Mouse (Mus musculus) adrenal gland, adult (tissue): ENCODE results near the gene Vash2.
"Not testable (repeated sequence)": the region's sequence is repeated elsewhere in the genome, so short reads cannot be mapped to it uniquely, and the experiment has no call there.

Source experiments
- DNase-seq, 2 experiments: peaks; one replicate each; pipeline ENCODE4 v3.0.0; 2022 to 2023; ENCODE audit warnings: low spot score in 1 of 2; ENCODE audit not compliant: inconsistent age in 2 of 2

The Vash2 gene

DNA sequence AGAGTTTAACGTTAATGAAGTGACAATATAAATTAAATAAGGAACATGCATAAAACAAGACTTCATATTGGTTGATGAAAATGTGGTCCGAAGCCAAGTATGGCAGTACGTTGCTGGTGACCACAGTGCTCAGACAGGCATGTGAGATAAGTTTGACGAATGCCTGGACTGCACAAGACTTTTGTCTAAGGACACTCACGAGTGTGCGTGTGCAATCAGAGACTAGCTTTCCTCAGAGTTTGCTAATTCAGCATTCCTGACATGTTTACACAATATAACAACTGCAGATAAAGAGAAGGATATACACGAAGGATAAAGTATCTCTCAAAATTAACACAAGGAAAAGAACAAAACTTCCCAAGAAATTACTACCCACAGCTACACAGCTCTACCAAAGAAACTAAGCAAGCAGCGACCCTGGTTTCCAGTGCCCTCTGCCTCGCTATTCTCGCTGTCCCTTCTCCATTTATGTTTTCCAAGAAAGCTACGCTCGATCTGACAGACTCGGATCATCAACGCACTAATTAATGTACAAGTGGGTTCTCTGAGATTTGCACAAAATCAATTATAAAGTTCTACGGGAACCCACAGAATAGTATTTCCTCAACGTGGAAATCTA, 51.2 kb downstream of the Vash2 start:
- DNase-seq: peak in 1 of 2 experiments; percentile 67

DNA sequence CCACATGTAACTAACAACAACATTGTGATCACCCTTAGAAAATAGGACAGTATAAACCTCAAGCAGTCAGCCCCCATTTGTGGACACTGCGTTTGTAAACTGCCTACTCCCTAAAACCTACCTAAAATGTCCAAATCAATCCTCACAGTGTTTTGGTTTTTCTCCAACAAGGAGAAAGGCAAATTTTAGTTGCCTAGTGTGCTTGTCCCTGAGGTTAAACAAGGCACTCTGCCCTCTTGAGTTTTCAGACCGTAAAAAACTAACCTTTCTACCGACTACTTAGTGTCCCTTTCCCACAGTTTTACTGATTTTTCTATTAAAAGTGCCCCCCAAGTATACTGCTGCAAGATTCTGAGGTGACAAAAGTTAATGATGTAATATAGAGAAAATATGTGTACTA, 51.8 kb downstream of the Vash2 start:
- peak in 1 of 2 experiments; percentile 39 for DNase-seq

DNA sequence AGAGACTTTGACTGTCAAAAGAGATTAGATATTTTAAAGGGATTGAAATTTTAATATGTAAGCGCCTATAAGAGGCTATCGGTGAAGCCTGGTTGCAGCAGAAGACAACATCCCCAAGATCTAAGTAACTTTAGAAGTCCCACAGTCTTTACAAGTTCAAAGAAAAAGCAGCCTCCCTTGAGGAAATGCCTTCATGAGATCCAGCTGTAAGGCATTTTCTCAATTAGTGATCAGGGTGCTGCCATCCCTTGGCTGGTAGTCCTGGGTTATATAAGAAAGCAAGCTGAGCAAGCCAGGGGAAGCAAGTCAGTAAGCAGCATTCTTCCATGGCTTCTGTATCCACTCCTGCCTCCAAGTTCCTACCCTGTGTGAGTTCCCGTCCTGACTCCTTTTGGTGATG, 54.3 kb downstream of the Vash2 start, which contains the start of gene Angel2:
TSS of gene Angel2 (plus strand) at position 301 of the 400 bp plus-strand sequence.
- DNase-seq: not testable (repeated sequence)

DNA sequence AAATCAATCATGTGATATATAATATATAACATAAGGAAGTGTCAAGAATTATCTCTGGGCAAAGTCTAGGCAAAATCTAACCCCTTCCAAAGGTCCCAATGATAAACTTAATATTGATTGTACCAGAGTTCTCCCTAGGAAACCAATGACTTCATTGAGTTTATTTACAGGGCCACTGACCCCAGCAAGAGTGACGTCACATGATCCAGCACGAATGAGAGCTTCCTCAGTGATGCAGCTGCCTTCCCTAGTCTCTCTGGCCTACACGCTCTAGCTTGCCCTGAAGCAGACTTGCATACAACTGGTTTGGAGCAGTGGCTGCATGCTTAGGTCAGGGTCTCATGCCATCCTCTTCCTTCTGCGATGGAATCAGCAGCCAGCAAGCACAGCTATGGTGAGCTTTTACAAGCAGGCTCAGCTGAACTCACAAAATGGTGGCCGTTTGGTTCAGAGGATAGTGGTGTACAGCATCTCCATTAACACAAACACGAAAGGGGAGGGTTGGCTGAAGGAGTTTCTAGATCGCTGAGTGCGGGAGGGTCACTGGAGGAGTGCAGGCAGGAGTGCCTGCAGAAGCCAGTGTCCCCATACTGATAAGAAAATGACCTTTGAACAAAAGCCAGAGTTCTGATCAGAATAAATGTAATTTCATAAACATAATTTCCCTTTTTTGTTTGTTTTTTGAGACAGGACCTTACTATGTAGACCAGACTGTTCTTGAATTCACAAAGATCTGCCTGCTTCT, 59.2 kb downstream of the Vash2 start:
- DNase-seq: no peak

DNA sequence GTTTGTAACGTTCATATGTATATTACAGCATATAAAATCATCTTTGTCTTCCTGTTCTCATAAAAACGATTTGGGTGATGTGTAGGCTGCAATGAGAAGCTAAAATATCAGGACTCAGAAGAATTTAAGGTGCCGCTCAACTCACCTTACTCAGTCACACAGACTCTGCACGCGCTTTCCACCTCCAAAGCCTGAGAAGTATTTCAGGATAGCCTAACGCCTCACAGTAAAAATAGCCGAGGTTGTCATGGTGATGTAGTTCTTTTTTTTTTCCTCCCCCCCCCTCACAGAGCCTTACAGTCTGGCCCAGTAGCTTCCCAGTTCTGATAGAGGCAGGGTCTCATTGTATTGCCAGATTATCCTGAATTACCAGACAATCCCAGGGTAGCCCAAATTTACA, 60.2 kb downstream of the Vash2 start:
- no peak for DNase-seq

DNA sequence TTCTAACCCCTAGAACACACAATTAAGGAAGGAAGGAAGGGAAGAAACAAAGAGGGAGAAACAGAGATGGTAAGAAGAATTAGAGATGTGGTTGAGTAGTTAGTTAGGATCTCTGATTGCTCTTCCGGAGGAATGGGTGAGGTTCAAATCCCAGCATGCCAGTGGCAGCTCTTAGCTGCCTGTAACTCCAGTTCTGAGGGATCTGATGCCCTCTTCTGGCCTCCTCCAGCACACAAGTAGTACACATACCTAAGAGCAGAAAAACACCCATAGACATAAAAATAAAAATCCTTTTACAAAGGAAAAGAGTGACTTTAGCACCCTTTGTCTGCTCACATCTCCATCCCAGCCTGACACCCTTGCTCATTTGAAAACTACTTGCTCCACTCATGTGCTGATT, 66.5 kb downstream of the Vash2 start:
- DNase-seq: no peak

DNA sequence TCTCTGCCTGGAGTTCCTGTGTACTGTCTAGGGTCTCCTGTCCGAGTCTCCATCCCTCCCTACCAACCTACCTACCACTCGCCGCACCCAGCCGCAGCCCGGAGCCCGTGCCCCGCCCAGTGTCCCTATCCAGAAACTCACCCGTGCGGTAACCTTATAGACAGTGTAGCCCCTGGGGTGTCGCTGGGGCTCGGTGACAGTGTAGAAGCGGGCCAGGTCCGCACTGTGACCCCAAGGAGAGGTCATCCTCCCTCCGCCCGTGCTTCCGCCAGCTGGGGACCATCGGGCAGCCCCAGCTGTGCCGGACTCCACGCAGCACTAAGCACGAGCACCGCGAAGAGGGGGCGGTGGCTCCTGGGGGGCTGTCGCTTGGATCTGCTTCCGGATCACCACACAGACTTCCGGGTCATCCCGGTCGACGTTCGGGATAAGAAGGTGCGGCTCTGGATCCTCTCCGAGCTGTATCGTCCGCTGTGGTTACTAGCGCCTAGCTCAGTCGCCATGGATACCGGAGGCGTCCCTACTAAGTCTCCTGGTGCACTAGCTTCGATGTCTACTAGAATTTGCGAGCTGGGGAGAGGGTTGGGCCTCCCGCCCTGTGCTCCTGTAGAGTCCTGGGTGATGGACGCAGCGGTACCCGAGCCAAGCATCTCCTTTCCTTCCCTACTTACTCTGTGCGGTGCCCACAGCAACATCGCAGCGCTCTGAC, 67.5 kb downstream of the Vash2 start, which contains the start of gene Rps6kc1:
TSS of gene Rps6kc1 (minus strand) at position 356 of the 709 bp plus-strand sequence.
- DNase-seq: peak; percentile 85 to 94

DNA sequence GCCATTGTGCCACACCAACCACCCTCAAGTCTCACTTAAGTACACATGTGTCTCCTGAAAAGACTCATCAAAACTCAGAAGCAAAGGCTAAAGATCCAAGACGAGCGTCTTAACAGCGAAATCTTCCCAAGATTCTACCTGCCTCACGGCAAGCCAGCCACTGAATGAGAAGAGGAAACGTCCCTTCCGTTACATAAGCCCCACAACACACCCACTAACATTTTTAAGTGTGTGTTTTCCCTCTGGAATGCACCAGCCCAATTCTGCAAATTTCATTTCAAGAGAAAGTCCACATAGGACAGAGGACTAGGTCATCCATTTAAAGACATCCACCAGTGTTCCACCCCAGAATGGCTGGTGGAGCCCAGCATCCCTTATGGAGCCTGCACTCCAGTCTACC, 68.3 kb downstream of the Vash2 start:
- no peak for DNase-seq

DNA sequence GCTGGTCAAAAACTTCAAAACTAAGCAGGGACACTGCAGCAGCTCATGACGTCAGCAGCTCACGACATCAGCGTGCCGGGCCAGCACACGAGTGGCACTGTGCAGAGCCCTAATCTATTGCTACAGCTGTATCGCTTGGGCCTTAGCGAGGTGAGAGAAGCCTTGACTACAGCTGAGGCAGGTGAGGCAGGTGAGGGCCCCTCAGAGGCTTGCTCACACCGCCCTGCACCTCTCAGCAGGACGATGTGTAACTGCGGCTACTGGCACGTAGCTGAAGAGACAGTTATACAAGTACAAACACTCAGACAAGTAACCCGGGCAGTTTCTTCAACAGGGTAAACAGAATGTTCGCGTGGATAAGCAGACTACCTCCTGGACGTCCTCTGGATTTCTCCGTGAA, 74.4 kb downstream of the Vash2 start:
- DNase-seq: no peak

DNA sequence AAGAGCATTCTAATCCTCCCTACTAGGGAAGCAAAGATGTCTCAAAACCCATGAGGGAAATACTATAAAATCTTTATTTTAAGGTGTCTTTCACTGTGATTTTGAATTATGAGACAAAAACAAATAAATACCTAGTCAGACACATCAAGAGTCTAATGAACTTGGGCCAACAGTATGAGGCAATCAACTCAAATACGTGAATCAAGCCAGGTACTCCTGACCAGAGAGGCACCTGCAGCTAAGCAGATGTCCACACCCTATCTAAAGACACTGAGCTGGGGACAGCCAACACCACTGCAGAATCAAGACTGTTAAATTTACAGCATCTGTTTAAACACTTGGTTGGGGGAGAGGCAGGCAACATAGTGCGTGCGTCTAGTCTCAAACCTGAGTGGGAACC, 75.0 kb downstream of the Vash2 start:
- DNase-seq: no peak

DNA sequence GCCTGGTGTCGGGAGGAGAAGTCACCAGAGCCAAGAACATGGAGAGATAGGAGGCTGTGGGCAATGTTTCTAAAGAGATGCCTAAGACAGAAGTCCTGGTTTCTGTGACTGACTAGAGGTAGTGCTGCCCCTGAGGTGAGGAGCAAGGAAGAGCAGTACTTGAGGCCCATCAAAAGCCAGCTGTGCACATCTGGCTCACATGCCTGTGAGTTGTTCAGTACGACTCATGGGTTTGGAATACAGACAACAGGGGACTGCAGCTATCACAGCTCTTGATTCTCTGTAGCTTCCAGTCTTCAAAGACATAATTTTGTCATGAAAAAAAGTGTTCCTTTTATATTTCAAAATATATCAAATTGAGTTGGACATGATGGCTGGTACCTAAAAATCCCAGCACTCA, 78.0 kb downstream of the Vash2 start:
- no peak for DNase-seq

DNA sequence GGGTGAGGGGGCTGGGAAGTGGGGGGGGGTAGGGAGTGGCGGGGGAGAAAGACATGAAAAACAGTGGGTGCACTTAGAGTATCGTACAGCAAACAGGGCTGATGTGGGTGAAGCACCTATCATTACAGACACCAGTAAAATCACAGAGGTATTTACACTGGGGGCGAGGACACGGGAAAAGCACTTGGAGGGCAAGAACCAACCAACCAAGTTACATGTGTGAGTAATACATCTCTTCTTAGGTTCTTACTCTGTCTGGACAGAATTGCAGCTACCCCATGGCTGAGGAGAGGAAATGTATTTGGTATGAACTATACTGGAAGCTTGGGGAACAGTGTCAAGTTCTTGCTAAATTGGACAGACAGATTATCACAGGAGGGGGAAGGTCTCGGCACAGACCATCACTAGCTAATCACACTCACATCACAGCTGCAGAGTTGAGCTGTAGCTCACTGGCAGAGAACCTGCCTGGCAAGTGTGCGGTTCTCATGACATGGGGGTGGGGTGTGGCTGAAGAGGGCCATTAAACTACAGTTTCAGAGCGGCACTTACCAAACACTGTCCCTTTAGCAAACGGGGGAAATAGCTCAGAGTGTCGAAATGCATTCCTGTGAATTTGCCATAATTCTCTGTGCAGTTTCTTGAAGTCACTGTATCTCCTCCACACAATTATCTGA, 80.1 kb downstream of the Vash2 start:
- no peak for DNase-seq

DNA sequence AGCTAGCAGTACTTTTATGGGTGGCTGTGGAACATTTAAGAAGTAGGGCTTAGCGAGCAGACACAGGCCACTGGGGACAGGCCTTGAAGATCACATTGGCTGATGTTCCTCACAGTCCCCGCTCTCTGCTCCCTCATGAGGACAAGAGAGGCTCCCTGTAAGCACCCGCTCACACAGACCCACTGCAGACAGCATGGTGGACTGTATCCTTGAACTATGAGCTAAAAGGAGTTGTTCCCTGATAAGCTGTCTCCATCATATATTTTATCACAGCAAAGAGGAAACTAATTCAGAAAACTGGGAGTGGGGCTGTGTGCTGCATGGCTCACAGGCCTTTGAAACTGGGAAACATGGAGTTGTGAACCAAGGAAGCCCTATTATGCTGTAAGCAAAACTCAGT, 80.9 kb downstream of the Vash2 start:
- DNase-seq: no peak
